Mouse (Mus musculus) bone marrow macrophage, adult 2 months (primary cell): ENCODE results near the gene Hivep2.

Source experiments
- CTCF ChIP-seq: IDR thresholded peaks from 2 replicates; pipeline ENCODE4 v1.5.1; 2012; ENCODE audit warnings: low read depth, mild to moderate bottlenecking, low read length, moderate library complexity
- POLR2A ChIP-seq: IDR thresholded peaks from 2 replicates; pipeline ENCODE4 v1.6.1; 2012; ENCODE audit warnings: mild to moderate bottlenecking, low read depth, low read length, borderline replicate concordance

DNA sequence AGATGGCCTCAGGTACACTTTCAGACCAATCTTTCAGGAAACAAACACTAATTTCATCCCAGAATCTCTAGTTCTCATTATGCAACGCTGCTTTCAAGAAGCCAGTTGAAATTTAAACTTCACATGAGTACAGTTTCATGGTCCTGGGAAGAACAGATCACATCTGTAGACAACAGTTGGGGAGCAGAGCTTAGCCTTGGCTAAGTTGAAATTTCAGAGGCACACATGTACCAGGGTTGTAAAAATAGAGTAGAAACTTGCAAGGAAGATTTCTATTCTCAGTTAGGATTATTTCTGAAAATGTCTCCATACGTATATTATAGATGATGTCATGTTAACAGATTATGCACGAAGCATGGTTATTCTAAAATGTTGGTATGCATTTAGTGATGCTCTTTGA lies 172.8 kb downstream of the Hivep2 start:
- TF ChIP-seq POLR2A (no peak), CTCF (no peak)
